Mouse (Mus musculus) cerebellum, postnatal 25 days (tissue): ENCODE measurements at regions not wholly inside any gene's neighbourhood (a gene's known extent, or its start where the extent isn't known, plus 50 kb on each side); places are given as distances from the start of the nearest gene placed in this dataset.
"Not testable (repeated sequence)": the region's sequence is repeated elsewhere in the genome, so short reads cannot be mapped to it uniquely, and the experiment has no call there.

Source experiments
- DNase-seq, 2 experiments: peaks; one replicate each; pipeline ENCODE4 v3.0.0; 2021; ENCODE audit warnings: mixed read lengths in 2 of 2

GRCm38 (mm10) chrX:129034236-129034635, 715.3 kb upstream of the Diaph2 start:
- DNase-seq: no peak

GRCm38 (mm10) chrX:129056408-129056807, 693.1 kb upstream of the Diaph2 start:
- DNase-seq: not testable (repeated sequence)

- DNase-seq: not testable (repeated sequence)
Measured at GRCm38 (mm10) chrX:129095809-129096208, 653.7 kb upstream of the Diaph2 start.

GRCm38 (mm10) chrX:129098348-129098747, 651.2 kb upstream of the Diaph2 start:
- no peak for DNase-seq

GRCm38 (mm10) chrX:129102285-129102684, 647.3 kb upstream of the Diaph2 start:
- peak in 1 of 2 experiments; percentile 3 for DNase-seq

- no peak for DNase-seq
Measured at GRCm38 (mm10) chrX:129103239-129103638, 646.3 kb upstream of the Diaph2 start.
